Mouse (Mus musculus) lung, postnatal 10 days (tissue): ENCODE results near the gene Dot1l.

Experiments
- DNase-seq: peaks from one replicate; pipeline ENCODE4 v3.0.0; 2021

Gene Dot1l

GRCm38 (mm10) chr10:80754594-80755290 lies at the start of gene Dot1l:
Gene Dot1l (plus strand): TSS chr10:80755206.
- DNase-seq: peak; percentile 99

- DNase-seq: no peak
These were observed 49.5 kb upstream of the Dot1l start for GRCm38 (mm10) chr10:80705479-80705878.

- no peak for DNase-seq
These were observed 44.2 kb upstream of the Dot1l start for GRCm38 (mm10) chr10:80710834-80711233.

GRCm38 (mm10) chr10:80717281-80717680 lies 37.7 kb upstream of the Dot1l start:
- DNase-seq: no peak

GRCm38 (mm10) chr10:80727369-80728127 lies 27.5 kb upstream of the Dot1l start:
- no peak for DNase-seq

GRCm38 (mm10) chr10:80732611-80733101 lies 22.4 kb upstream of the Dot1l start:
- no peak for DNase-seq

GRCm38 (mm10) chr10:80736731-80737130 lies 18.3 kb upstream of the Dot1l start:
- DNase-seq: no peak

- no peak for DNase-seq
These were observed 16.3 kb upstream of the Dot1l start for GRCm38 (mm10) chr10:80738657-80739056.

GRCm38 (mm10) chr10:80741146-80741545 lies 13.9 kb upstream of the Dot1l start:
- DNase-seq: peak; percentile 28

GRCm38 (mm10) chr10:80741634-80742179 lies 13.3 kb upstream of the Dot1l start:
- no peak for DNase-seq

- DNase-seq: peak; percentile 100
These were observed 12.6 kb upstream of the Dot1l start, which contains the start of gene Ap3d1 for GRCm38 (mm10) chr10:80742180-80742978. Gene Ap3d1 (minus strand): TSS chr10:80742264.

- peak; percentile 88 for DNase-seq
These were observed 10.7 kb upstream of the Dot1l start for GRCm38 (mm10) chr10:80744262-80744661.

GRCm38 (mm10) chr10:80747410-80747809 lies 7.6 kb upstream of the Dot1l start:
- DNase-seq: peak; percentile 85

GRCm38 (mm10) chr10:80748609-80749008 lies 6.4 kb upstream of the Dot1l start:
- DNase-seq: peak; percentile 83

- DNase-seq: peak; percentile 88
These were observed 3.7 kb upstream of the Dot1l start for GRCm38 (mm10) chr10:80751188-80751832.

- DNase-seq: peak; percentile 92
These were observed 2.9 kb upstream of the Dot1l start for GRCm38 (mm10) chr10:80752079-80752625.

GRCm38 (mm10) chr10:80755291-80756015 lies 447 bp downstream of the Dot1l start:
- no peak for DNase-seq

GRCm38 (mm10) chr10:80756099-80756498 lies 1.1 kb downstream of the Dot1l start:
- DNase-seq: no peak

GRCm38 (mm10) chr10:80756509-80756908 lies 1.5 kb downstream of the Dot1l start:
- no peak for DNase-seq

- DNase-seq: peak; percentile 41
These were observed 2.0 kb downstream of the Dot1l start for GRCm38 (mm10) chr10:80756967-80757366.

- peak; percentile 92 for DNase-seq
These were observed 2.7 kb downstream of the Dot1l start for GRCm38 (mm10) chr10:80757717-80758116.
